Mouse (Mus musculus) kidney, embryonic 14.5 days (tissue): ENCODE results near the gene Elf2. TPM values are rescaled to one million over a fixed set of nuclear protein-coding genes. Genes with fewer than 3 reads are reported as not detected.

Experiments used
- ATAC-seq: fragments of 200-750 bp; cut with Nextera tagmentation; 2 replicates; pipeline ENCODE4 v1.8.0; 2017; ENCODE audit warnings: moderate number of reproducible peaks, mild to moderate bottlenecking, moderate TSS enrichment, moderate library complexity; ENCODE audit not compliant: low FRiP score, low TSS enrichment
- H3K27ac ChIP-seq: fragments of 300-500 bp; sonication (generic); 2 replicates; pipeline ENCODE4 v1.5.1; 2014; ENCODE audit warnings: low read depth, mild to moderate bottlenecking, low read length, moderate library complexity, mixed read lengths
- H3K27me3 ChIP-seq: fragments of 300-500 bp; sonication (generic); 2 replicates; pipeline ENCODE4 v1.6.1; 2014; ENCODE audit warnings: mild to moderate bottlenecking, low read length; ENCODE audit not compliant: control insufficient read depth, insufficient read depth
- H3K36me3 ChIP-seq: fragments of 300-500 bp; sonication (generic); 2 replicates; pipeline ENCODE4 v1.6.1; 2014; ENCODE audit warnings: low read length, mixed read lengths; ENCODE audit not compliant: control insufficient read depth, insufficient read depth
- H3K4me1 ChIP-seq: fragments of 300-500 bp; sonication (generic); 2 replicates; pipeline ENCODE4 v1.6.1; 2014; ENCODE audit warnings: low read length, mixed read lengths; ENCODE audit not compliant: control insufficient read depth, insufficient read depth
- H3K4me2 ChIP-seq: fragments of 300-500 bp; sonication (generic); replicated peaks from 2 replicates; pipeline ENCODE4 v1.6.1; 2014; ENCODE audit warnings: low read depth, mild to moderate bottlenecking, low read length
- H3K4me3 ChIP-seq: fragments of 300-500 bp; sonication (generic); 2 replicates; pipeline ENCODE4 v1.5.1; 2014; ENCODE audit warnings: mild to moderate bottlenecking, low read length
- H3K9ac ChIP-seq: fragments of 300-500 bp; sonication (generic); 2 replicates; pipeline ENCODE4 v1.6.1; 2014; ENCODE audit warnings: low read depth, mild to moderate bottlenecking, low read length, moderate library complexity
- H3K9me3 ChIP-seq: fragments of 300-500 bp; sonication (generic); 2 replicates; pipeline ENCODE4 v1.6.1; 2016; ENCODE audit warnings: low read length; ENCODE audit not compliant: control insufficient read depth
- WGBS: fragments of 180-500 bp; shearing (Covaris S2); extraction: QIAGEN DNeasy Blood & Tissue Kit; methylation state at CpG from one replicate; pipeline ENCODE4 v1.1.7; 2014; 5-methylcytosine and 5-hydroxymethylcytosine counted together
- polyA plus RNA-seq: library from polyadenylated mRNA; unstranded; fragments of >200 nt; fragmentation: Nextera tagmentation; extraction: Ambion mirVana; gene quantifications from 2 replicates; pipeline ENCODE4 v1.2.1, GENCODE M21; 2014

The Elf2 gene
- polyA plus RNA-seq, 1 experiment from 2014 or later = 61.6 TPM

DNA sequence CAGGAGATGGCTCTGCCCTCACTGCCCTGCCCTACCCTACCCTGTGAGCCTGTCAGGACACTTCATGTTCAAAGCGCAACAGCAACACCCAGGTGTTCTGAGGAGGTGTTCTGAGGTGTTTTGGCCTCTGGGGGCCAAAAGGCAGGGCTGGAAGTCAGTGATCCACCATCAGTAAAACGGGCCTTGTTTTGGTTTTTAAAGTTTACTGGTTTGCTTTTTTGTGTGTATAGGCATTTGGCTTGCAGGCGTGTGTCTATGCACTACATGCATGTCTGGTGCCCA lies 38.1 kb upstream of the Elf2 start:
- Histone ChIP-seq H3K36me3 (no peaks in the 10 kb centered on the region), H3K4me3 (peak overlapping the region; percentile 30), H3K9ac (0 out of 2 replicates have a peak overlapping the region, but pooled peaks have one; percentile 46), H3K27ac (no peak overlapping the region), H3K27me3 (no peaks in the 10 kb centered on the region), H3K9me3 (no peaks in the 10 kb centered on the region), H3K4me1 (0 out of 2 replicates have a peak, but pooled peaks cover 3% of the 10 kb centered on the region), H3K4me2 (peak overlapping the region; percentile 45)
- WGBS = 90% methylated on average over 3 of the region's 3 CpGs
- no peak for ATAC-seq

DNA sequence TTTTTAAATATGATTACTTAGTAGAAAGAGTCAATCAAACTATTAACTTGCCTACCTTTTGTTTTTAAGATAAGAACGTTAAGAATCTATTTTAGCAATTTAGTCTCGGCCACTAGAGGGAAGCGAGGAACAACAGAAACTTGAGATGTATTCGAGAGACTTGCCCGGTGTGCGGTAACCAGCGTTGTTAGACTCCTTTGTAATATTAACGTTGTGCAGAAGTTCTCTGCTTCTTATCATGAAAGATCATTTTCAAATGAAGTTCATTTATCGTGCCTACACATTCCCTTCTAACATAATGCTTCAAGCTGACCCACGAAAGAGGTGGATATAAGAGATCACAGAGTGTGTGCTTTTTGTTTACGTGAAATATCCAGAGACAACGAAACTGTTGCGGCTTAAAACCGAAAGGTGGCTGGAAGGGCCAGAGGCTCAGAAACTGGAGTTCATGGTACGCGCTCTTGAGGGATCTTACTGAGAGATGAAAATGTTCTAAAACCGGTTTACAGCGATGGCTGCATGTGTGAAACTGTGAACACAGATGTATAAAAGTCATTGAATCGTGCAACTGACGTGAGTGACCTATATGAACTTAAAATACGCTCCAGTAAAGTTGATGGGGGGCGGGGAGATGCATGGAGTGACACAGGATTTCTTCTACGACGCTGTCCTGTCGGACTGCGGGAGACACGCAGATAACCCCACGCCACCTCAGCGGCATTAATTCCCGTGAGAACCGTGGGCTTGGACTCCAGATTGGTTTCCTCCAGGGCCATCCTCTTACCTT lies 37.6 kb upstream of the Elf2 start:
- Histone ChIP-seq H3K36me3 (no peaks in the 10 kb centered on the region), H3K4me2 (peak overlapping the region; percentile 45), H3K4me1 (0 out of 2 replicates have a peak, but pooled peaks cover 3% of the 10 kb centered on the region), H3K9ac (peak overlapping the region; percentile 46), H3K27me3 (no peaks in the 10 kb centered on the region), H3K27ac (no peak overlapping the region), H3K9me3 (no peaks in the 10 kb centered on the region), H3K4me3 (peak overlapping the region; percentile 30)
- 0 out of 2 replicates have a peak, but pooled peaks have one; percentile 60 for ATAC-seq
- 41% methylated on average over 31 of the region's 31 CpGs for WGBS

DNA sequence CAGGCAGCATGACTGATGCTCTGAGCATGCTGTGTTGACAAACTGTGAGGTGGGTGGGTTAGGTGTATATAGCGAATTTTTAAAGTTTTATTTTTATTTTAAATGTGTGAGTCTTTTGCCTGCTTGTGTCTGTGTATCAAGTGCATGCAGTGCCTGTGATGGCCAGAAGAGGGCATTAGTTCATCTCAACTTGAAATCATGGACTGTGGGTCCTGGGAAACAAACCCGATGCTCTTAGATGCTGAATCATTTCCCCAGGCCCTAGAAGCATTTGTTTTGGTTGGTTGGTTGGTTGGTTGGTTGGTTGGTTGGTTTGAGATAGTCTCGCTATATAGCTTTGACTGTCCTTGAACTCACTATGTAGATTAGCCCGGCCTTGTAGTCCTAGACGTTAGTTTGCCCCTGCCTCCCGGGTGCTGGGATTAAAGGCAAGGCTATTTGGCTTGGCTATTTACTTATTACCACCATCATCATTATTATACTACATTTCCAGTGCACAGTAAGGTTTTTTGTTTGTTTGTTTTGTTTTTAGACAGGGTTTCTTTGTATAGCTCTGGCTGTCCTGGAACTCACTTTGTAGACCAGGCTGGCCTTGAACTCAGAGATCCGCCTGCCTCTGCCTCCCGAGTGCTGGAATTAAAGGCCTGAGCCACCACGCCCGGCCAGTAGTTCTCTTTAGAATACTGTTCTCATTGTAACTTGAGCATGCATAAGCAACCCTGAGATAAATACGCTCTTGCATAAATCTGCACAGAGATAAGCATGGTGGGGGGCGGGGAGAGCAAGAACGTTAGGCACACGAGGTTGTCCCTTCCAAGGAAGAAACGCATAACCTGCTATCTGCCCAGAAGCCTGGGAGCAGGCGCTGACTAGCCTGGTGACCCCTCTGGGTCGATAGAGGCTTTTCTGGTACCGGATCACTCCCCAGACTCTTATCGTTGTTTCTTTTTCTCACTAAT lies 35.1 kb upstream of the Elf2 start:
- H3K4me3 ChIP-seq = no peak overlapping the region
- WGBS = 82% methylated on average over 19 of the region's 19 CpGs
- H3K36me3 ChIP-seq = no peaks in the 10 kb centered on the region
- H3K4me1 ChIP-seq = 0 out of 2 replicates have a peak, but pooled peaks cover 3% of the 10 kb centered on the region
- no peak overlapping the region for H3K4me2 ChIP-seq
- H3K27ac ChIP-seq = no peak overlapping the region
- no peak for ATAC-seq
- H3K27me3 ChIP-seq = no peaks in the 10 kb centered on the region
- H3K9me3 ChIP-seq = no peaks in the 10 kb centered on the region
- no peak overlapping the region for H3K9ac ChIP-seq

DNA sequence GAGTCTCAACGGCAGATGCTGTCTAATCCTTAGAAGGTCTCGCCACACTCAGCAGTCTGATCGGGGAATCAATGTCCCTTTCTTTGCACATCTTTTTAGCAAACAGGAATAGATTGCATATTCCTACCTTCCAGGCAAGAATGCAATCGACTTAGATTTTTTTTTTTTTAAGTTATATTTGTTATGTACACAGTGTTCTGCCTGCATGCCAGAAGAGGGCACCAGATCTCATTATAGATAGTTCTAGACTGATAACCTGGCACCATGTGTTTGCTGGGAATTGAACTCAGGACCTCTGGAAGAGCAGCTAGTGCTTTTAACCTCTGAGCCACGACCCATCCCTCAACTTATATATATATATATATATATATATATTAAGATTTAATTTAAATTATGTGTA lies 33.1 kb upstream of the Elf2 start:
- Histone ChIP-seq H3K9ac (no peak overlapping the region), H3K4me3 (no peak overlapping the region), H3K4me2 (no peak overlapping the region), H3K27me3 (no peaks in the 10 kb centered on the region), H3K36me3 (no peaks in the 10 kb centered on the region), H3K4me1 (0 out of 2 replicates have a peak, but pooled peaks cover 3% of the 10 kb centered on the region), H3K9me3 (no peaks in the 10 kb centered on the region), H3K27ac (no peak overlapping the region)
- 79% methylated on average over 5 of the region's 5 CpGs for WGBS
- ATAC-seq = no peak

DNA sequence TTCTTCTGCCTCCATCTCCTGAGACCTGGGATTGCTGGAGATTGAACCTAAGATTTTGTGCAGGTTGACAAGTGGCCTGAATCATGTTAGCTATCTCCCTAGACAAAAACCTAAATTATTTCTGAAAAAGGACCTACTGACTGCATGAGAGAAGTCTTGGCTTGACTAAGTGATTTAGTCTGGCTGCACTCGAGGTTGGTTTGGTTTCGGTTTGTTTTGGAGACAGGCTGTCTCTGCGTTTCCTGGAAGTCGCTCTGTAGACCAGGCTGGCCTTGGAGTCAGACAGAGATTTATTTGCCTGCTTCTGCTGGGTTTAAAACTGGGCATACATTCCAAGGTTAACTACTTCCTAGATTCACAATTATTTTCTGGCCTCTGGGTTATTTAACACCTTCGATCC lies 32.4 kb upstream of the Elf2 start:
- Histone ChIP-seq H3K4me3 (no peak overlapping the region), H3K4me1 (no peaks in the 10 kb centered on the region), H3K9me3 (no peaks in the 10 kb centered on the region), H3K4me2 (no peak overlapping the region), H3K9ac (no peak overlapping the region), H3K27ac (no peak overlapping the region), H3K36me3 (no peaks in the 10 kb centered on the region), H3K27me3 (no peaks in the 10 kb centered on the region)
- no peak for ATAC-seq
- 45% methylated on average over 5 of the region's 5 CpGs for WGBS

DNA sequence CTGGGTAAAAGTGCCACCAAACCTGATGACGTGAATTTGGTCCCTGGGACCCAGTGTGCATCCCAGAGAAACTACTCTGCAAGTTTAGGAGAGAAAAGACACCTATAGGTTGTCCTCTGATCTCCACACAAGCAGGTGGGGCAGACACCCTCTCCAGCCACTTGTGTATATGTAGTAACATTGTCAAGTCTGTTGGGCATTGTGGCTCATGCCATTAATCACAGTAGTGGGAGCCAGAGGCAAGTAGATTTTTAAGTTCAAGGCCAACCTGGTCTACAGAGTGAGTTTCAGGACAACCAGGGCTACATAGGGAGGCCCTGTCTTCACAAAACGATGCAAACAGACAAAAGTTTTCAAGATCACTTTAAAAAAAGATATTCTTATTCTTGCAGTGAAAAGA lies 31.4 kb upstream of the Elf2 start:
- H3K27ac ChIP-seq = no peak overlapping the region
- ATAC-seq = no peak
- H3K9ac ChIP-seq = no peak overlapping the region
- WGBS = 77% methylated on average over 2 of the region's 2 CpGs
- H3K4me1 ChIP-seq = no peaks in the 10 kb centered on the region
- no peaks in the 10 kb centered on the region for H3K9me3 ChIP-seq
- no peak overlapping the region for H3K4me3 ChIP-seq
- H3K36me3 ChIP-seq = no peaks in the 10 kb centered on the region
- H3K4me2 ChIP-seq = no peak overlapping the region
- H3K27me3 ChIP-seq = no peaks in the 10 kb centered on the region

DNA sequence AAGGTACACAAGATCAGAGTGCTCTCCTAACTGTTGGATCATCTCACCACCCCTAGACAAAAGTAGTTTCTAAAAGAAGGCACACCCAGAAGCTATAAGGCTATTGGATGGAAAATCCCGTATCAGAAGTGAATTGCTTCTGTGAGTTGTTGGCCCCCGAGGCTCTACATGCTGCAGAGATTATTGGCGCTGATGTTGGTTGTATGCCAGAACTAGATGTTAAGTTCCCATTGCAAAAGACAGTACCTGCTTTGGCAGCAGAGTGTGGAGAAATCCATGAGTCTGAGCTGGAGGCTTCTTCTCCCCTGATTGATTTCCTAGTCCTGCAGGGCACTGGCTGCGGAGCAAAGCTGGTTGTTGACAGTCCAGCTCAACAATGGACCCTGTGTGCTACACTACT lies 27.5 kb upstream of the Elf2 start:
- Histone ChIP-seq H3K4me2 (no peak overlapping the region), H3K36me3 (no peaks in the 10 kb centered on the region), H3K9me3 (no peaks in the 10 kb centered on the region), H3K27me3 (no peaks in the 10 kb centered on the region), H3K4me1 (no peaks in the 10 kb centered on the region), H3K27ac (no peak overlapping the region), H3K4me3 (no peak overlapping the region), H3K9ac (no peak overlapping the region)
- ATAC-seq = no peak
- WGBS = 78% methylated on average over 4 of the region's 4 CpGs

DNA sequence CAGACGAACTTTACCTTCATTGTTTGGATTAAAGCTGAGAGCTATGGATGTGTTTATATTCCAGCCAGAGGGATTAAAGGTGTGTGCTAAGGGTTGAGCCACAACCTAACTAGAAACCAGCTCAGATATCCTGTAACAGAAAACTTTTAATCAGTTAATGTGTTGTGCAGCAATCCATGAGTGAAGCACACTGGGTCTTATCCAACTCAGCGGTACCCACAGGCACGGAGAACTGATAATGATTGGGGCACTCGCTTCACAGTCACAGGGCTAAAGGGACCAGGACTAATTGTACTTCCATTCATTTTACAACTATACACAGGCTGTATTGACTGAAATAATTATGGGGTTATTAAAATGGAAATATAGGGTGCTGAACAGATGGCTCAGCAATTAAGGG lies 26.5 kb upstream of the Elf2 start:
- Histone ChIP-seq H3K4me3 (no peak overlapping the region), H3K27me3 (no peaks in the 10 kb centered on the region), H3K9ac (no peak overlapping the region), H3K4me1 (no peaks in the 10 kb centered on the region), H3K4me2 (no peak overlapping the region), H3K9me3 (no peaks in the 10 kb centered on the region), H3K36me3 (no peaks in the 10 kb centered on the region), H3K27ac (no peak overlapping the region)
- 77% methylated on average over 4 of the region's 4 CpGs for WGBS
- no peak for ATAC-seq

DNA sequence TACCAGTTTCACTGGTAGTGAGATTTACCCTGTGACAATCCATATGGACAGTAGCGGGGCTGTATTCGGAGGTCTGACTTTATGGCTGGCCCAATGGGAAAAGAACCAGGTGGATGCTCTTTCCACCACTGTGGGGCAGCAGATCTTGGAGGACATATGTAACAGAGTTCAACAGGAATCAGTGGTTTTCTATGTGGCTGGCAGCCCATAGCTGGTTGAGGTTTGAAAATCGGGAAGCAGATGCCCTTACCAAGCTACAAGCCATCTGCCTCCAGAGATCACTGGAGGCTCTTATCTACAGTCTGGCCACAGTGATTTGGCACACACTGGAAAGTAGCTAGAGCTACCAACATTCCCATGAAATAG lies 25.0 kb upstream of the Elf2 start:
- no peaks in the 10 kb centered on the region for H3K4me1 ChIP-seq
- ATAC-seq = no peak
- peak overlapping the region; percentile 83 for H3K4me2 ChIP-seq
- H3K27me3 ChIP-seq = no peaks in the 10 kb centered on the region
- no peaks in the 10 kb centered on the region for H3K36me3 ChIP-seq
- H3K27ac ChIP-seq = no peak overlapping the region
- peak overlapping the region; percentile 42; the same call in 1 of the 2 replicates for H3K9ac ChIP-seq
- no peaks in the 10 kb centered on the region for H3K9me3 ChIP-seq
- 9% methylated on average over 3 of the region's 3 CpGs for whole genome bisulfite sequencing
- H3K4me3 ChIP-seq = peak overlapping the region; percentile 50; the same call in 1 of the 2 replicates
